Mouse (Mus musculus) heart, embryonic 14.5 days (tissue): ENCODE data around the gene Lmln. TPM values are rescaled to one million over a fixed set of nuclear protein-coding genes. Genes with fewer than 3 reads are reported as not detected.

Experiments used
- ATAC-seq: fragments of 200-750 bp; cut with Nextera tagmentation; 2 replicates; pipeline ENCODE4 v1.8.0; 2017; ENCODE audit warnings: low read depth, moderate TSS enrichment; ENCODE audit not compliant: insufficient number of reproducible peaks, insufficient read depth, low FRiP score
- H3K27ac ChIP-seq, 2 experiments: fragments of 200-500 bp in 1 of 2; fragments of 300-500 bp in 1 of 2; sonication (generic) in 1 of 2; replicated peaks in 1 of 2; 2 replicates each; pipeline ENCODE4 v1.5.1; 2012 to 2014; ENCODE audit warnings: low read depth in 2 of 2, low read length in 2 of 2, control low read depth in 1 of 2, mild to moderate bottlenecking in 1 of 2, mixed read lengths in 1 of 2; ENCODE audit not compliant: control insufficient read depth in 1 of 2, insufficient read depth in 1 of 2
- H3K27me3 ChIP-seq: fragments of 300-500 bp; sonication (generic); 2 replicates; pipeline ENCODE4 v1.6.1; 2014; ENCODE audit warnings: mild to moderate bottlenecking, low read length, control low read depth; ENCODE audit not compliant: control insufficient read depth, insufficient read depth
- H3K36me3 ChIP-seq: fragments of 300-500 bp; sonication (generic); 2 replicates; pipeline ENCODE4 v1.6.1; 2014; ENCODE audit warnings: mild to moderate bottlenecking, control low read depth, low read length, mixed read lengths; ENCODE audit not compliant: control insufficient read depth, insufficient read depth
- H3K4me1 ChIP-seq, 2 experiments: fragments of 200-500 bp in 1 of 2; fragments of 300-500 bp in 1 of 2; sonication (generic) in 1 of 2; 2 replicates each; pipeline ENCODE4 v1.6.1; 2012 to 2014; ENCODE audit warnings: low read length in 2 of 2, control low read depth in 1 of 2, mixed read lengths in 1 of 2; ENCODE audit not compliant: control insufficient read depth in 2 of 2, insufficient read depth in 2 of 2
- H3K4me2 ChIP-seq: fragments of 300-500 bp; sonication (generic); 2 replicates; pipeline ENCODE4 v1.6.1; 2014; ENCODE audit warnings: mild to moderate bottlenecking, low read length
- H3K4me3 ChIP-seq, 2 experiments: fragments of 200-500 bp in 1 of 2; fragments of 300-500 bp in 1 of 2; sonication (generic) in 1 of 2; 2 replicates each; pipeline ENCODE4 v1.5.1; 2012 to 2014; ENCODE audit warnings: low read length in 2 of 2, mild to moderate bottlenecking in 2 of 2, control low read depth in 1 of 2, low read depth in 1 of 2, moderate library complexity in 1 of 2; ENCODE audit not compliant: control insufficient read depth in 1 of 2, insufficient read depth in 1 of 2
- H3K9ac ChIP-seq: fragments of 300-500 bp; sonication (generic); 2 replicates; pipeline ENCODE4 v1.6.1; 2014; ENCODE audit warnings: mild to moderate bottlenecking, low read length
- H3K9me3 ChIP-seq: fragments of 300-500 bp; sonication (generic); 2 replicates; pipeline ENCODE4 v1.6.1; 2016; ENCODE audit warnings: low read length, control low read depth; ENCODE audit not compliant: control insufficient read depth
- WGBS: fragments of 180-500 bp; shearing (Covaris S2); extraction: QIAGEN DNeasy Blood & Tissue Kit; methylation state at CpG from one replicate; pipeline ENCODE4 v1.1.7; 2014; 5-methylcytosine and 5-hydroxymethylcytosine counted together
- polyA plus RNA-seq: library from polyadenylated mRNA; unstranded; fragments of >200 nt; fragmentation: Nextera tagmentation; extraction: Ambion mirVana; gene quantifications from 2 replicates; pipeline ENCODE4 v1.2.1, GENCODE M21; 2014

Lmln gene
- polyA plus RNA-seq = 2.5 and 4.7 TPM in 2 replicates

DNA sequence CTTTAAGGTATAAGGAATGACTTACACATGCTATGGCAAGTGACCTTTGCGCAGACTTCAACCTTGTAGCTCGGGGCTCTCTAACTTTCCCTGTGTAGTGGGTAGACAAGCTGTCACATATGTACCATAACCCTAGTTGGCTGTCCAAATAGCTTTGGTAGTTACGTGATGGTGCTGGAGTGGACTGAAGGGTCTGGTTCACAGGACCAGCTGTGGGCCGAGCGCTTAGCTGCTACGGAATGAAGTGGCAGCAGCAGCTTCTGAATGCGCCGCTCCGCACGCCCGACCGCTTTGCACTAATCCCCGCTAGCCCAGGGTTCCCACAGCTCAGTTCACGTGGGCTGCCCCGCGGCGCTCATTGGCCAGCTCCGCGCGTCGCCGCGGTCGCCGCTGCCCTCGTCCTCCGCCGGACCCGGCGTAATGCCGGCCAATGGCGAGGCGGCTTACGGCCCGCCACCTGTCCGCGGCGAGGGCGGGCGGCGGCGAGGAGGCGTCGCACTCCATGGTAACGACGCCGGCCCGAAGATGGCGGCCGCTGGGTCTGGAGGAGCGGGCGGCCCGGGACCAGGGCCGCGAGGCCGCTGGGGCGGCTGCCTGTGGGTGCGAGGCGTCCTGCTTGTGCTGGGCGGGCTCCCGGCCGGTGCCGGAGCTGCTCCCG lies at the start of gene Lmln:
Gene Lmln, plus strand, starts transcription at position 498 of the 658 bp plus-strand sequence.
- Histone ChIP-seq H3K27ac (peak within 1 kb of the TSS; percentile 86 to 97), H3K9ac (peak within 1 kb of the TSS; percentile 81), H3K9me3 (no peaks in the 10 kb centered on the region), H3K4me3 (peak within 1 kb of the TSS; percentile 84 to 97), H3K36me3 (peaks cover 45% of the 10 kb centered on the region), H3K4me1 (peaks cover 9 to 29% of the 10 kb centered on the region in 2 experiments), H3K4me2 (peak within 1 kb of the TSS; percentile 77), H3K27me3 (no peaks in the 10 kb centered on the region)
- 0% methylated on average over 63 of the region's 64 CpGs for WGBS
- peak; percentile 95 for ATAC-seq

DNA sequence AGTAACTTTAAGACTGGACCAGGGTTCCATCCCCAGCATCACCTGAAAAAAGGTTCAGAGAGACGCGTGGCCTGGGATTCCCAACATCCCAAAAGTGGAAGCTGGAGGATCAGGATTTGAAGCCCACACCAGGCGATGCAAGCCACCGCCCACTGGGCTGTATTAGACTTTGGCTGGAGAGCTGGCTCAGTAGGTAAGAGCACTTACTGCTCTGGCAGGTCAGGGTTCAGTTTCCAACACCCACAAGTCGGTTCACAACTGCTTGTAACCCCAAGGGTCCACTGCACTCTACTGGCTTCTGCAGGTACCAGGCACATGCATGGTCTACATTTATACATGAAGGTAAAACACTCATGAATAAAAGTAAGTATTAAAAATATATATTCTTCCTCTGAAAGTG lies 48.5 kb upstream of the Lmln start:
- Histone ChIP-seq H3K27ac (no peak overlapping the region), H3K4me2 (no peak overlapping the region), H3K9ac (no peak overlapping the region), H3K36me3 (peaks cover 79% of the 10 kb centered on the region), H3K27me3 (no peaks in the 10 kb centered on the region), H3K4me3 (no peak overlapping the region), H3K4me1 (no peaks in the 10 kb centered on the region), H3K9me3 (no peaks in the 10 kb centered on the region)
- no peak for ATAC-seq
- 91% methylated on average over 5 of the region's 5 CpGs for WGBS

DNA sequence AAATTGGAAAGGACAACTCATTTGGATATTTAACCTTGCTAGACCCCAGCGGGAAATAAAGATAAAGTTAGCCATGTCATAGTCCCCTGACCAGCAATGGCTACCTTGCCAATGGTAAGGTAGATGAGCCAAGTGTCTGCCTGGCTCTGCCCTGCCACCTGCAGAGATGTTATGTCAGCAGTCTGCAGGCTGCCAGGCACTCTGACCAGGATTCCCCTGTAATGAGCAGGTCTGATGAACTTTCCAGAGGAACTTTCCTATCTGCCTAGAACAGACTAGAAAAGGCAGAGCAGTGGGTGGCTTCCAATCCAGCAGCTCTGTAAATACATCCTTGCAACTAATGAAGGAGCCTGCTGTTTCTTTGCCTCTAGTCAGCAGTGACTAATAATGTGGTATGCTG lies 47.4 kb upstream of the Lmln start:
- H3K4me2 ChIP-seq = no peak overlapping the region
- no peaks in the 10 kb centered on the region for H3K9me3 ChIP-seq
- no peaks in the 10 kb centered on the region for H3K4me1 ChIP-seq
- ATAC-seq = no peak
- no peak overlapping the region for H3K4me3 ChIP-seq
- no peak overlapping the region for H3K27ac ChIP-seq
- WGBS = 84% methylated on average over 1 of the region's 1 CpGs
- peaks cover 68% of the 10 kb centered on the region for H3K36me3 ChIP-seq
- no peak overlapping the region for H3K9ac ChIP-seq
- no peaks in the 10 kb centered on the region for H3K27me3 ChIP-seq

DNA sequence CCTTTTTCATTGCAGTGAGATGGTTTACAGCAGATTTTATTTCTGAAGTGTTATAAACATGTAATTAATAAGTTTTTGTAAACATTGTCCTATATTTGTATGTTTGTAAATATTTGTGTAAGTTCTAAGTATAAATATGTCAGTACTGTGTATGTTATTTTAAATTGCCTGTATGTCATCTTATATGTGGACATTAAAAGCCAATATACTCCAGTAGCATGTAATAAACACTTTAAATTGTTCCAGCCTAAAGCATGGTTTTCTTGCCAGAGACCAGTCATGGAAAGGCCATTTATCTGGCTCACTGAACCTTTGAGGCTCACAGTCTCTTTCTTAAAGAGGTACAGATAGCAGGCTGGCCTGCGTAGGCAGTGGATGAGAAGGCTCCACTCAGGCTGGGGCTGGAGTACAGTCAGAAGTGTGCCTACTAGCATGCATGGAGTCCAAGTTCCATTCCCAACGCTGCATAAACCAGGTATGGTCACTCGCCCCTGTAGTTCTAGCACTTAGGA lies 46.9 kb upstream of the Lmln start:
- Histone ChIP-seq H3K4me1 (no peaks in the 10 kb centered on the region), H3K9ac (no peak overlapping the region), H3K4me3 (no peak overlapping the region), H3K4me2 (no peak overlapping the region), H3K36me3 (peaks cover 62% of the 10 kb centered on the region), H3K27ac (no peak overlapping the region), H3K27me3 (no peaks in the 10 kb centered on the region), H3K9me3 (no peaks in the 10 kb centered on the region)
- WGBS = 88% methylated on average over 3 of the region's 3 CpGs
- ATAC-seq = no peak

DNA sequence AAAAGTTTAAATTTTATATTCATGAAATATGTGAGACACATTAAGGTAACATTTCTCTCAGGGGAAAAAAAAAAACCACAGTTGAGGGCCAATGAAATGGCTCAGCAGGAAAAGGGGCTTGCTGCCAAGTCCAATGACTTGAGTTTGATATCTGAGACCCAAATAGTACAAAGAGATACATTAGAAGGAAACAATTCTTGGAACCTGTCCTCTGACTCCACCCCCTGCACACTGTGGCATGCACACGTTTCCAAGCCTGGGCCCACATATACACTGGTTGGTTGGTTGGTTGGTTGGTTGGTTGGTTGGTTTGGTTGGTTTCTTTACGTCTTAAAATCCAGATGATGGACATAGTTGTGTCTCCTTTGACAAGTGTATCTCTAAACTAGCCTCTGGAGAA lies 46.3 kb upstream of the Lmln start:
- Histone ChIP-seq H3K4me3 (no peak overlapping the region), H3K36me3 (peaks cover 57% of the 10 kb centered on the region), H3K27ac (no peak overlapping the region), H3K9ac (no peak overlapping the region), H3K27me3 (no peaks in the 10 kb centered on the region), H3K4me2 (no peak overlapping the region), H3K9me3 (no peaks in the 10 kb centered on the region), H3K4me1 (no peaks in the 10 kb centered on the region)
- 73% methylated on average over 2 of the region's 2 CpGs for WGBS
- ATAC-seq = no peak

DNA sequence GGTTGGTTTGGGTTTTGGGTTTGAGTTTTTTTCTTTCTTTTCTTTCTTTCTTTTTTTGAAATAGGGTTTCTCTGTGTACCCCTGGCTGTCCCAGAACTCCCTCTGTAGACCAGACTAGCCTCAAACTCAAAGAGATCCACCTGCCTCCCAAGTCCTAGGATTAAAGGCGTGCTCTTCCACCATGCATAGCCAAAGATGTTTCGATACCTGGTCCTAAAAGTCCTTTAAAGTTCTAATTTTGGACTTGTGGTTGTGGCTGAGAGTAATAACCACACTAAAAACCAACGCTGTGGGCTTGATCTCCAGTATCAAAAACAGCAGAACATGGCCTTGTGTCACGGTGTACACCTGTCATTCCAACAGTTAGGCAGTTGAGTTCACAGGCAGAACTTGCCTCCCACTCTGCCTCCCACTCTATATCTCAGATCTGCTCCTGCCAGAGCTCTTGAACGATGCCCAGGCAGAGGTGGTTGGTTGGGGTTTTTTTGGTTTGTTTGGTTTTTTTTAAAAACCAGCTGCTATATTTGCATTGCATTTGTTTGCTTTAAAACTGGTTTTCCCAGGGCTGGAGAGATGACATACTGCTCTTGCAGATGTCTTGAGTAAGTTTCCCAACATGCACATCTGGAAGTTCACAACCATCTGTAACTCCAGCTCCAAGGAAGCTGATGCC lies 44.5 kb upstream of the Lmln start:
- Histone ChIP-seq H3K4me3 (no peak overlapping the region), H3K4me2 (no peak overlapping the region), H3K27me3 (no peaks in the 10 kb centered on the region), H3K9ac (no peak overlapping the region), H3K27ac (no peak overlapping the region), H3K9me3 (no peaks in the 10 kb centered on the region), H3K36me3 (peaks cover 40% of the 10 kb centered on the region), H3K4me1 (no peaks in the 10 kb centered on the region)
- 88% methylated on average over 5 of the region's 5 CpGs for WGBS
- ATAC-seq = no peak

DNA sequence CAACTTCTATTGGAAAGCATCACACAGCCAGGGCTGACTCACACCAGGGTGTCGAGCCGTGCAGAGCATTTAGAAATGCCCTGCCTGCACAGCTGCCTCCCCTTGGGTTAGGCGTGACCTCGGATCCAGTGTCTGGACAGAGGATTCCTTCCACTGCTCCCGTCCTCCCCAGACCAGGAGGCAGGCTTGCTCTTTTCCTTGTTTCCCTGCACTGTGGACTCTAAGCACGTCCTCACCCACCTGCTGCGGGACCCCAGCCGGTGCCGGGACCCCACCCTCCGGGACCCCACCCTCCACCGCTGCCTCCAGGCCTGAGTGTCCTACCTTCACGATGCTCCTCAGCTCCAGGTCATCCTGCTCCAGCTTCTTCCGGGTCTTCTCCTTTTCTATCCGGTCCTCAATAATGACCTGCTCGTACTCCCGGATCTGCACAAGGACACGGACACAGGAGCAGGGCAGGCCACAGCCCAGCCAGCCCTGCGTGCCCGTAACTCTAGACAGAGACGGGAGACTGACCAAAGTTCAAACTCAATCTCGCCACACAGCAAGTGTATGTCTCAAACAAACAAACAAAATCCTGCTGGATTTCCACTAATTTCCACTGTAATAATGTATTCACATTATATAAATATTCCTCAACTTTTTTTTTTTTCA lies 43.1 kb upstream of the Lmln start:
- no peak overlapping the region for H3K9ac ChIP-seq
- no peaks in the 10 kb centered on the region for H3K9me3 ChIP-seq
- H3K27me3 ChIP-seq = no peaks in the 10 kb centered on the region
- 70% methylated on average over 21 of the region's 21 CpGs for WGBS
- H3K27ac ChIP-seq = no peak overlapping the region
- H3K4me3 ChIP-seq = no peak overlapping the region
- H3K4me2 ChIP-seq = no peak overlapping the region
- peaks cover 26% of the 10 kb centered on the region for H3K36me3 ChIP-seq
- ATAC-seq = no peak
- no peaks in the 10 kb centered on the region for H3K4me1 ChIP-seq
